13 mouse cellular contexts compared by ENCODE assay signal in genomic region chr2:35278371-35279210, GRCm38 (mm10). TPM values are rescaled to one million over a fixed set of nuclear protein-coding genes. Genes with fewer than 3 reads are reported as not detected.
A peak's percentile ranks its signal among the peaks of the same experiment; 100 is the strongest.
DNase-seq lines count a peak whose midpoint lies in the region; ATAC-seq and TF ChIP-seq lines count a peak whose summit lies in the region.
"Had no signal": no experiment of that assay in that cellular context is flagged by ENCODE, and none has a peak within 500 bp of the region (broad histone marks: within the 10 kb centered on the region; RNA-seq: fewer than 3 reads in every experiment).

No protein-coding gene starts in this region.

- no peak overlapping the region for H3K4me2 ChIP-seq in embryonic facial prominence, embryonic 15.5 days (replicated peaks)
- no peak overlapping the region for H3K4me2 ChIP-seq in liver, embryonic 16.5 days (ENCODE audit: low read depth, low read length)
- H3K4me2 ChIP-seq in liver, embryonic 12.5 days, result no peak overlapping the region
- H3K4me2 ChIP-seq in liver, postnatal 0 days (ENCODE audit: low read depth, low read length), result no peak overlapping the region
- no peak overlapping the region for H3K4me2 ChIP-seq in stomach, embryonic 16.5 days (ENCODE audit: low read depth, low read length)
- H3K4me2 ChIP-seq: hindbrain, embryonic 12.5 days had no signal

- ATAC-seq in embryonic facial prominence, embryonic 15.5 days (ENCODE audit: insufficient number of reproducible peaks, low FRiP score, low TSS enrichment, low read depth), result no peak
- peak; percentile 19; the same call in 1 of the 2 replicates for ATAC-seq in liver, embryonic 16.5 days (ENCODE audit: low read depth)
- no peak for ATAC-seq in liver, embryonic 12.5 days
- ATAC-seq in liver, postnatal 0 days, result peak; percentile 48; the same call in 1 of the 2 replicates
- ATAC-seq in stomach, embryonic 16.5 days (ENCODE audit: insufficient read depth, low FRiP score), result no peak

- no peak for TF ChIP-seq EP300 in liver, postnatal 0 days (IDR thresholded peaks at IDR 0.05; ENCODE audit: low read depth)

- H3K27me3 ChIP-seq in embryonic facial prominence, embryonic 15.5 days, result no peaks in the 10 kb centered on the region
- H3K27me3 ChIP-seq in embryonic facial prominence, embryonic 10.5 days (replicated peaks; ENCODE audit: low read depth, poor library complexity, severe bottlenecking), result peaks cover 37% of the 10 kb centered on the region
- H3K27me3 ChIP-seq in liver, embryonic 16.5 days (ENCODE audit: control insufficient read depth, insufficient read depth, low read depth, low read length), result peaks cover 16% of the 10 kb centered on the region
- peaks cover 45% of the 10 kb centered on the region for H3K27me3 ChIP-seq in liver, embryonic 12.5 days (replicated peaks)
- H3K27me3 ChIP-seq in liver, postnatal 0 days (ENCODE audit: insufficient read depth, low read length), result no peaks in the 10 kb centered on the region
- no peaks in the 10 kb centered on the region for H3K27me3 ChIP-seq in stomach, embryonic 16.5 days (ENCODE audit: control insufficient read depth, insufficient read depth, low read length)

- peak overlapping the region; percentile 11; the same call in 1 of the 2 replicates for H3K27ac ChIP-seq in embryonic facial prominence, embryonic 15.5 days (replicated peaks)
- no peak overlapping the region for H3K27ac ChIP-seq in embryonic facial prominence, embryonic 10.5 days (replicated peaks)
- no peak overlapping the region for H3K27ac ChIP-seq in liver, embryonic 16.5 days (ENCODE audit: low read length)
- no peak overlapping the region for H3K27ac ChIP-seq in liver, embryonic 12.5 days
- H3K27ac ChIP-seq in liver, postnatal 0 days (ENCODE audit: low read depth), result 0 out of 2 replicates have a peak overlapping the region, but pooled peaks have one; percentile 11
- peak overlapping the region; percentile 92 for H3K27ac ChIP-seq in stomach, embryonic 16.5 days (ENCODE audit: low read length)
- H3K27ac ChIP-seq: hindbrain, embryonic 12.5 days had no signal

- H3K9ac ChIP-seq in embryonic facial prominence, embryonic 15.5 days, result no peak overlapping the region
- H3K9ac ChIP-seq in liver, embryonic 16.5 days (ENCODE audit: low read depth, low read length), result no peak overlapping the region
- no peak overlapping the region for H3K9ac ChIP-seq in liver, embryonic 12.5 days
- H3K9ac ChIP-seq in liver, postnatal 0 days (replicated peaks), result no peak overlapping the region
- H3K9ac ChIP-seq in stomach, embryonic 16.5 days (ENCODE audit: low read length), result no peak overlapping the region
- H3K9ac ChIP-seq: hindbrain, embryonic 12.5 days had no signal

- H3K4me3 ChIP-seq in embryonic facial prominence, embryonic 15.5 days (replicated peaks), result no peak overlapping the region
- H3K4me3 ChIP-seq in embryonic facial prominence, embryonic 10.5 days, result no peak overlapping the region
- H3K4me3 ChIP-seq in liver, embryonic 16.5 days (ENCODE audit: low read depth, low read length), result no peak overlapping the region
- H3K4me3 ChIP-seq in liver, embryonic 12.5 days, result no peak overlapping the region
- no peak overlapping the region for H3K4me3 ChIP-seq in liver, postnatal 0 days (ENCODE audit: low read depth, low read length)
- no peak overlapping the region for H3K4me3 ChIP-seq in stomach, embryonic 16.5 days (replicated peaks; ENCODE audit: low read length)
- H3K4me3 ChIP-seq: erythroblast, embryonic 14.5 days; hindbrain, embryonic 12.5 days had no signal

- H3K4me1 ChIP-seq in embryonic facial prominence, embryonic 15.5 days, result peaks cover 76% of the 10 kb centered on the region
- peaks cover 19% of the 10 kb centered on the region for H3K4me1 ChIP-seq in embryonic facial prominence, embryonic 10.5 days
- no peaks in the 10 kb centered on the region; the same call in none of the 2 replicates for H3K4me1 ChIP-seq in liver, embryonic 16.5 days (ENCODE audit: control insufficient read depth, low read depth, low read length)
- peaks cover 21% of the 10 kb centered on the region for H3K4me1 ChIP-seq in liver, embryonic 12.5 days
- H3K4me1 ChIP-seq in liver, postnatal 0 days (ENCODE audit: insufficient read depth), result peaks cover 14% of the 10 kb centered on the region
- H3K4me1 ChIP-seq in stomach, embryonic 16.5 days (ENCODE audit: control insufficient read depth, insufficient read depth, low read length), result peaks cover 43% of the 10 kb centered on the region

- 77% methylated on average over 7 of the region's 7 CpGs for WGBS in embryonic facial prominence, embryonic 15.5 days
- 84% methylated on average over 7 of the region's 7 CpGs for WGBS in embryonic facial prominence, embryonic 10.5 days
- 56% methylated on average over 7 of the region's 7 CpGs for WGBS in liver, embryonic 16.5 days (ENCODE audit: insufficient replicate concordance)
- 60% methylated on average over 7 of the region's 7 CpGs for WGBS in liver, embryonic 12.5 days (ENCODE audit: insufficient replicate concordance)
- 65% methylated on average over 7 of the region's 7 CpGs for WGBS in liver, postnatal 0 days (ENCODE audit: insufficient replicate concordance)
- 70% methylated on average over 7 of the region's 7 CpGs for WGBS in stomach, embryonic 16.5 days

- DNase-seq in embryonic facial prominence, embryonic 10.5 days (ENCODE audit: low spot score), result no peak
- DNase-seq in liver, postnatal 0 days, result no peak
- DNase-seq in thymus, postnatal 0 days (ENCODE audit: low spot score), result no peak
- DNase-seq in right cerebral cortex, postnatal 10 days (ENCODE audit: low spot score in 2 of 2), result no peak
- DNase-seq: kidney, adult 11 months; right cerebral cortex, postnatal 25 days had no signal

- no peaks in the 10 kb centered on the region for H3K36me3 ChIP-seq in embryonic facial prominence, embryonic 15.5 days
- H3K36me3 ChIP-seq in embryonic facial prominence, embryonic 10.5 days (replicated peaks), result no peaks in the 10 kb centered on the region
- H3K36me3 ChIP-seq in liver, embryonic 16.5 days (ENCODE audit: control insufficient read depth, insufficient read depth), result no peaks in the 10 kb centered on the region
- H3K36me3 ChIP-seq in liver, embryonic 12.5 days, result no peaks in the 10 kb centered on the region
- H3K36me3 ChIP-seq in liver, postnatal 0 days (replicated peaks; ENCODE audit: insufficient read depth, low read length), result no peaks in the 10 kb centered on the region
- H3K36me3 ChIP-seq in stomach, embryonic 16.5 days (ENCODE audit: control insufficient read depth, insufficient read depth, low read length), result no peaks in the 10 kb centered on the region
- H3K36me3 ChIP-seq: G1E; hindbrain, embryonic 12.5 days had no signal

- TF ChIP-seq CTCF in liver, postnatal 0 days (IDR thresholded peaks at IDR 0.05; ENCODE audit: low read depth), result no peak

- no peaks in the 10 kb centered on the region for H3K9me3 ChIP-seq in embryonic facial prominence, embryonic 15.5 days (replicated peaks)
- H3K9me3 ChIP-seq in embryonic facial prominence, embryonic 10.5 days, result no peaks in the 10 kb centered on the region
- no peaks in the 10 kb centered on the region for H3K9me3 ChIP-seq in liver, embryonic 16.5 days (replicated peaks; ENCODE audit: control insufficient read depth, low read length)
- no peaks in the 10 kb centered on the region for H3K9me3 ChIP-seq in liver, embryonic 12.5 days (replicated peaks)
- H3K9me3 ChIP-seq in liver, postnatal 0 days (ENCODE audit: low read length), result no peaks in the 10 kb centered on the region
- H3K9me3 ChIP-seq in stomach, embryonic 16.5 days (replicated peaks; ENCODE audit: control insufficient read depth, low read length), result no peaks in the 10 kb centered on the region
- H3K9me3 ChIP-seq: G1E; hindbrain, embryonic 12.5 days had no signal

RNA-seq across cellular contexts. Expression of gene Gsn, which starts 22.4 kb away (rescaled TPM):
- 327 and 340 TPM in 2 replicates for polyA plus RNA-seq in embryonic facial prominence, embryonic 15.5 days (2015; fragmentation: Nextera tagmentation; extraction: Ambion mirVana)
- polyA plus RNA-seq in embryonic facial prominence, embryonic 10.5 days (2016; fragmentation: Nextera tagmentation; extraction: Ambion mirVana), result 13.6 and 18.9 TPM in 2 replicates
- 163 and 188 TPM in 2 replicates for polyA plus RNA-seq in liver, embryonic 16.5 days (2015; fragmentation: Nextera tagmentation; extraction: Ambion mirVana)
- 76.8 and 80.4 TPM in 2 replicates for polyA plus RNA-seq in liver, embryonic 12.5 days (2016; fragmentation: Nextera tagmentation; extraction: Ambion mirVana)
- 56.1 and 59.7 TPM in 2 replicates for polyA plus RNA-seq in liver, postnatal 0 days (2015; fragmentation: Nextera tagmentation; extraction: Ambion mirVana)
- polyA plus RNA-seq in stomach, embryonic 16.5 days (2015; fragmentation: Nextera tagmentation; extraction: Ambion mirVana), result 386 and 449 TPM in 2 replicates
- polyA plus RNA-seq in thymus, postnatal 0 days (2015; fragmentation: Nextera tagmentation; extraction: Ambion mirVana), result 139 TPM in 2 replicates

RNA-seq across cellular contexts. Expression of gene Stom, which starts 58.2 kb away (rescaled TPM):
- 32.1 and 37.3 TPM in 2 replicates for polyA plus RNA-seq in embryonic facial prominence, embryonic 15.5 days (2015; fragmentation: Nextera tagmentation; extraction: Ambion mirVana)
- polyA plus RNA-seq in embryonic facial prominence, embryonic 10.5 days (2016; fragmentation: Nextera tagmentation; extraction: Ambion mirVana), result 18.0 and 18.9 TPM in 2 replicates
- polyA plus RNA-seq in liver, embryonic 16.5 days (2015; fragmentation: Nextera tagmentation; extraction: Ambion mirVana), result 181 and 189 TPM in 2 replicates
- 134 TPM in 2 replicates for polyA plus RNA-seq in liver, embryonic 12.5 days (2016; fragmentation: Nextera tagmentation; extraction: Ambion mirVana)
- 77.1 and 86.3 TPM in 2 replicates for polyA plus RNA-seq in liver, postnatal 0 days (2015; fragmentation: Nextera tagmentation; extraction: Ambion mirVana)
- 87.3 and 88.9 TPM in 2 replicates for polyA plus RNA-seq in stomach, embryonic 16.5 days (2015; fragmentation: Nextera tagmentation; extraction: Ambion mirVana)
- 16.5 and 18.9 TPM in 2 replicates for polyA plus RNA-seq in thymus, postnatal 0 days (2015; fragmentation: Nextera tagmentation; extraction: Ambion mirVana)

Comparison
In these comparisons a context has a peak if more than half of its experiments do, and no peak if none do; other contexts are left out.
1. ATAC-seq: peak in liver, embryonic 16.5 days (single experiment) and liver, postnatal 0 days (single experiment); none in embryonic facial prominence, embryonic 15.5 days (single experiment), liver, embryonic 12.5 days (single experiment) and stomach, embryonic 16.5 days (single experiment).
2. H3K27ac ChIP-seq: peak in embryonic facial prominence, embryonic 15.5 days (single experiment), liver, postnatal 0 days (single experiment) and stomach, embryonic 16.5 days (single experiment); none in embryonic facial prominence, embryonic 10.5 days (single experiment), liver, embryonic 16.5 days (single experiment) and liver, embryonic 12.5 days (single experiment).